In genomic region chr19:55895807-55896420, GRCm38 (mm10) we compare ENCODE assay signal across 8 mouse cellular contexts.
A peak's percentile ranks its signal among the peaks of the same experiment; 100 is the strongest.
DNase-seq lines count a peak whose midpoint lies in the region; ATAC-seq and TF ChIP-seq lines count a peak whose summit lies in the region.

No protein-coding gene starts in this region.

- no peak for TF ChIP-seq CTCF in brain, embryonic 14.5 days (IDR thresholded peaks at IDR 0.05; ENCODE audit: borderline replicate concordance, extremely low read depth, insufficient read depth, insufficient read length)

- no peak overlapping the region for H3K27ac ChIP-seq in heart, embryonic 15.5 days
- H3K27ac ChIP-seq in hindbrain, embryonic 13.5 days: no peak overlapping the region
- H3K27ac ChIP-seq in midbrain, embryonic 11.5 days (ENCODE audit: low read depth, low read length): peak overlapping the region; percentile 90

- no peaks in the 10 kb centered on the region for H3K9me3 ChIP-seq in heart, embryonic 15.5 days (replicated peaks)
- H3K9me3 ChIP-seq in hindbrain, embryonic 13.5 days: no peaks in the 10 kb centered on the region
- H3K9me3 ChIP-seq in midbrain, embryonic 11.5 days (ENCODE audit: control insufficient read depth, low read length): no peaks in the 10 kb centered on the region

- no peak for TF ChIP-seq POLR2A in brain, embryonic 14.5 days (IDR thresholded peaks at IDR 0.05; ENCODE audit: borderline replicate concordance, extremely low read depth, insufficient read depth, insufficient read length, poor library complexity, severe bottlenecking)

- H3K4me1 ChIP-seq in heart, embryonic 15.5 days (replicated peaks): peaks cover 21% of the 10 kb centered on the region
- H3K4me1 ChIP-seq in hindbrain, embryonic 13.5 days (replicated peaks): peaks cover 23% of the 10 kb centered on the region
- peaks cover 45% of the 10 kb centered on the region for H3K4me1 ChIP-seq in midbrain, embryonic 11.5 days (ENCODE audit: control insufficient read depth, insufficient read depth, low read length)

- intact Hi-C loops in heart, postnatal 14 days (cut with DNase I): loop anchor here (5.0 to 10.0 kb wide), 3 partner anchors 154 to 561 kb away; partner anchors contain the start of gene Tcf7l2

- peak overlapping the region; percentile 54; the same call in 1 of the 2 replicates for H3K9ac ChIP-seq in heart, embryonic 15.5 days
- 0 out of 2 replicates have a peak overlapping the region, but pooled peaks have one; percentile 39 for H3K9ac ChIP-seq in hindbrain, embryonic 13.5 days
- peak overlapping the region; percentile 71 for H3K9ac ChIP-seq in midbrain, embryonic 11.5 days (ENCODE audit: low read length)

- H3K4me2 ChIP-seq in heart, embryonic 15.5 days: peak overlapping the region; percentile 73
- peak overlapping the region; percentile 55 for H3K4me2 ChIP-seq in hindbrain, embryonic 13.5 days
- H3K4me2 ChIP-seq in midbrain, embryonic 11.5 days: peak overlapping the region; percentile 51

- H3K4me3 ChIP-seq in heart, embryonic 15.5 days: peak overlapping the region; percentile 43
- peak overlapping the region; percentile 27; the same call in 1 of the 2 replicates for H3K4me3 ChIP-seq in hindbrain, embryonic 13.5 days
- peak overlapping the region; percentile 42 for H3K4me3 ChIP-seq in midbrain, embryonic 11.5 days (ENCODE audit: low read depth, low read length)

- 34% methylated on average over 4 of the region's 4 CpGs for WGBS in heart, embryonic 15.5 days
- WGBS in hindbrain, embryonic 13.5 days: 9% methylated on average over 4 of the region's 4 CpGs
- 6% methylated on average over 4 of the region's 4 CpGs for WGBS in midbrain, embryonic 11.5 days

- H3K27me3 ChIP-seq in heart, embryonic 15.5 days: no peaks in the 10 kb centered on the region
- H3K27me3 ChIP-seq in hindbrain, embryonic 13.5 days: peaks cover 91% of the 10 kb centered on the region
- no peaks in the 10 kb centered on the region; the same call in none of the 2 replicates for H3K27me3 ChIP-seq in midbrain, embryonic 11.5 days (ENCODE audit: control insufficient read depth, insufficient read depth, low read length)

- H3K36me3 ChIP-seq in heart, embryonic 15.5 days: no peaks in the 10 kb centered on the region
- no peaks in the 10 kb centered on the region for H3K36me3 ChIP-seq in hindbrain, embryonic 13.5 days
- no peaks in the 10 kb centered on the region for H3K36me3 ChIP-seq in midbrain, embryonic 11.5 days (ENCODE audit: control insufficient read depth, insufficient read depth, low read length)

- ATAC-seq in heart, embryonic 15.5 days (replicated peaks; ENCODE audit: insufficient number of reproducible peaks, insufficient read depth, low FRiP score, low read depth): no peak
- ATAC-seq in hindbrain, embryonic 13.5 days (ENCODE audit: low FRiP score): no peak
- no peak for ATAC-seq in midbrain, embryonic 11.5 days (ENCODE audit: low FRiP score)
- no peak for ATAC-seq in CD4-positive, CD25-positive, alpha-beta regulatory T cell, adult 4 months

- DNase-seq in heart, postnatal 14 days: no peak
- DNase-seq in brain, embryonic 14.5 days (ENCODE audit: low read depth): peak; percentile 58
- DNase-seq in midbrain, embryonic 11.5 days (ENCODE audit: low spot score, missing footprints): no peak
- DNase-seq in frontal cortex, postnatal 10 days (ENCODE audit: low spot score in 2 of 2): no peak
- DNase-seq in urinary bladder, postnatal 25 days (ENCODE audit: low spot score): no peak
